Mouse (Mus musculus): ENCODE data around the gene Gm26657.

Gene Gm26657

DNA sequence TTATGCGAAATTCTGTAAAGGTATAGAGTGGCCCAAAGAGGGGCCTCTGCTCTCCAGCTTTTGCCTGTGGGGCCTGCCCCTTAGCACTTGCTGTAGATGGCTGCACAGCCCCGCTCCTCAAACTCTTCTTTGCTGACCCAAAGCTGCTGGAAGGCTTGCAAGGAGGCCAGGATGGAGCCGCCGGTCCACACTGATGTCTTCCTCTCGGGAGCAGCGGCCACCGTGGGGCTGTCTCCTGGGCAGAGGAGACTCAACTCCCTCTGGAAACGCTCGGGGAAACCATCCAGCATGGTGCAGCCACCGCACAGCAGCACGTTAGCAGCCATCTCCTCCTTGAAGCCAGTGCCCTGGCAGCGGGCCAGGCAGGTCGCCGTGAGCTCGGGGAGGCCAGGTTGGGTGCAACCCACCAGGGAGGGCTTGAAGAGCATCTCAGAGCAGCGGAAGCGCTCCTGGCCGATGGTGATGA, at the start of gene Gm26657:
Gene Gm26657 (plus strand): TSS at position 51 of the 466 bp plus-strand sequence.
- DNase-seq (ENCODE audit: low spot score): peak; percentile 48

GRCm38 (mm10) chr4:56696401-56696800, 43.5 kb upstream of the Gm26657 start:
- DNase-seq (ENCODE audit: low spot score): no peak

GRCm38 (mm10) chr4:56698671-56699070, 41.2 kb upstream of the Gm26657 start:
- peak; percentile 6 for DNase-seq (ENCODE audit: low spot score)

DNA sequence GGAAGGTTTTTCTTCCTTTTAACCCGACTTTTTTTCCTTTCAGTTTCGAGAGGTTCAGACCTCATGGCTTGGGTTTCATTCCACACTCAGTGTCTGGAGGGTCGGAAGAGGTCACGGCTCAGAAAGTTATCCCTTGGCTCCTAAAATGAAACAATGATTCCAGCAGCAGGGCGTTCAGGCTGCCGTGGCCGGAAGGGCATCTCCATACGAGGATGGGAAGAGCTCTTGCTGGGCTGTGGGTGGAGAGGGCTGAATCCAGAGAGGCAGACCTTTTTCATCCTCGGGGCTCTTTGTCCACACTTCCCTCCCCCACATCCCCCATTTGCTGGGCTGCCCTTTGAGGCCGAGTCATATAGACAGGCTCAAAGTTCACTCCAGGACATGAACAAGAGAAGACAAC, 37.6 kb upstream of the Gm26657 start:
- DNase-seq (ENCODE audit: low spot score): peak; percentile 53

DNA sequence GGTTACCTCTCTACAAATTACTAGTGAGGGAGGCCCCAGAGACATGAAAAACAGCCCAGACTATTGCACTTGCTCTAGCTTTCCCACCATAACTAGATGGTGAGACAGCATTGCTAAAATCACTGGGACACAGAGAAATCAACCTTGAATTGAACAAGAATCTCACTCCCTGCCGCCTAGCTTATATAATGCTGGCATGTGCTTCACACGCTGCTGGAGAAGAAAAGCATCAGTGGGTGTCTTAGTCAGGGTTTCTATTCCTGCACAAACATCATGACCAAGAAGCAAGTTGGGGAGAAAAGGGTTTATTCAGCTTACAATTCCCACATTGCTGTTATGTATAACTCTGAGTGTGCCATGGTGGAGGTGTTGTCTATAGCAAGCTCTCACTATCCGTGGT, 26.7 kb upstream of the Gm26657 start:
- DNase-seq (ENCODE audit: low spot score): no peak

DNA sequence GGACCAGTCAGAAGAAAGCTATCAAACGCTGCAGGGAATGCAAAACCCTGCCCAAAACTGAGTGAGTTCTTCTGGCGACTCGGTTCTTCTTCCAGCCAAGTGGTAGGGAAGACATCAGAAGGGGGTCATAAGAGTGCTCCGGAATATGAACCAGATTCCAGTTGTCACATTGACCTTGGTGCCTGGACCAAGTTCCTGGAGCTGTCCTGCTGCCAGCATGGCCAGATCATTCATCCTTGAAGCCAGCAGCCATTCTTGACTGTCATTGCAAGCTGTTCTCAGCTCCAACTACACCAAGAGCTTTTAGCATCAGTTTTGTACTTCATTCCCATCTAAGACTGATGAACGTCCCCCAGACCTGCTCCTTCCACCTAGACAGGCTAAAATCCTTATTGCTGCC, 23.1 kb upstream of the Gm26657 start:
- DNase-seq (ENCODE audit: low spot score): no peak

DNA sequence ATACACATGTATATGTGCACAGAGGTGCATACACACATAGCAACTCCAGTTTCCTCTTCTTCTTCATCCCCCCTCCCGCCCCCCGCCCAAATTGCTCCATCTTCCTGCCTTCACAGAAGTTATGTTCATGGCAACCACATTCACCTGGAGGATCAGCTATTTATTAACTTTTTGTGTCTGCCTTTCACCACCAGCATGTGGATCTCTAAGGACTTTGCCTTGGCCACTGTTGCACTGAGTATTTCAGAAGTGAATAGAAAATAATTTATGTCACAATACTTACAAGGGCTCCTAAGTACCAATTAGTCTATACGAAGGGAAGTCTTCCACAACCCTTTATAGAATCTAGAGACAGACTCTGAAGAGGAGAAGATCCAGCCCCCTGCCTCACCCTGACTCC, 21.9 kb upstream of the Gm26657 start:
- DNase-seq (ENCODE audit: low spot score): no peak

- no peak for DNase-seq (ENCODE audit: low spot score)
These were observed 21.1 kb upstream of the Gm26657 start for GRCm38 (mm10) chr4:56718573-56719442.

GRCm38 (mm10) chr4:56719456-56719855, 20.4 kb upstream of the Gm26657 start:
- DNase-seq (ENCODE audit: low spot score): no peak

- DNase-seq (ENCODE audit: low spot score): peak; percentile 32
These were observed 19.5 kb upstream of the Gm26657 start for GRCm38 (mm10) chr4:56720403-56720802.

DNA sequence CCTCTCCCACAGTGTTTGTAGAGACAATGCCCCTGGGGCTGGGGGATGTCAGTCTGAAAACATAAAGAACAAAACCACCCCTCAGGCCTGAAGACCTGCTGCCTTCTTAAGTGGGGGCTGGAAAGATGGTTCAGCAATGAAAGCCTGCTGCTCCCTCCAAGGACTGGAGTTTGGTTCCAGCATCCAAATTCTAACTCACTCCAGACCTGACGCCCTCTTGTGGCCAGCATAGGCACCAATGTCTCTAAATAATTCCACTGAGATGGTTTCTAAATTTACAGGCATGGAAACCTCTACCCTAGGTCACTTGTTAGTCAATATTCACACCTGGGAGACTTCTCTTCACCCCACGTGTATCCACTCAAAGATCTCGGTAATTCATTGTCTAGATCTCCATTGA, 18.4 kb upstream of the Gm26657 start:
- peak; percentile 64 for DNase-seq (ENCODE audit: low spot score)

GRCm38 (mm10) chr4:56722346-56722745, 17.5 kb upstream of the Gm26657 start:
- peak; percentile 27 for DNase-seq (ENCODE audit: low spot score)

GRCm38 (mm10) chr4:56723237-56723636, 16.6 kb upstream of the Gm26657 start:
- peak; percentile 19 for DNase-seq (ENCODE audit: low spot score)

- peak; percentile 54 for DNase-seq (ENCODE audit: low spot score)
These were observed 14.0 kb upstream of the Gm26657 start for GRCm38 (mm10) chr4:56725839-56726238.

DNA sequence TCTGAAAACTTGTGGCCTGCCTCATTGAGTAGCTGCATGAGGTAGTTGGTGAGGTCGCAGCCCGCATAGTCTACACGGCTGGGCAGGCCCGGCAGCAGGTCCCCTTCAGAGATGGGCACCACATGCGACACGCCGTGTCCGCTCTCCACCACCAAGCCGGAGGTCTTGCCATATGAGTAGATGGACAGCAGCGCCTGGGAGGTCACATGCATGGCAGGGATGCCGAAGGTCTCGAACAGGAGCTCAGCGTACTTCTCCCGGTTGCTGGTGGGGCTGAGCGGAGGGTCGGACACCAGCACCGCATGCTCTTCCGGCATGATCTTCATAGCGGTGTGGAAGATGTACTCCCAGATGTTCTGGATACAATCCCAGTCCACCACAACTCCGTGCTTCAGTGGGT, 741 bp downstream of the Gm26657 start:
- DNase-seq (ENCODE audit: low spot score): peak; percentile 38

- peak; percentile 35 for DNase-seq (ENCODE audit: low spot score)
These were observed 1.2 kb downstream of the Gm26657 start, which contains the start of gene Actl7b for GRCm38 (mm10) chr4:56741041-56741493. Gene Actl7b (minus strand): TSS chr4:56741443.

DNA sequence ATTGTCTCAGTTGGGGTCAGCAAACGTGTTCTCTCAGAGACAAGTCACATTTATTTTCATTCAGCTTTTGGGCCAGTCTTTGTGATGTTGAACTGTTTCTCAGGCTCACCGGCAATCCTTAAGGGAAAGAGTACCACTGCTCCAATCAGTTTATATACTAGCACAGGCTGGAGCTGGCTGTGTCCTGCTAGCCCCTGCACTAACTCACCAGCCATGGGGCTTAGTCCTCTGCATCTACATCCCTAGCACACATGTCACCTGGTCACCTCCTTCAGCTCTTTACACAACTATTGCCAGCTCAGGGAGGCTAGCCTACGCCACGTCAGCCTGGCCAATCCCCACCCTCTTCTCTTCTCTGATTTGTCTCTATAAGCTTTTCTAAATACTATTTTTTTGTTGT, 2.8 kb downstream of the Gm26657 start:
- DNase-seq (ENCODE audit: low spot score): peak; percentile 26

DNA sequence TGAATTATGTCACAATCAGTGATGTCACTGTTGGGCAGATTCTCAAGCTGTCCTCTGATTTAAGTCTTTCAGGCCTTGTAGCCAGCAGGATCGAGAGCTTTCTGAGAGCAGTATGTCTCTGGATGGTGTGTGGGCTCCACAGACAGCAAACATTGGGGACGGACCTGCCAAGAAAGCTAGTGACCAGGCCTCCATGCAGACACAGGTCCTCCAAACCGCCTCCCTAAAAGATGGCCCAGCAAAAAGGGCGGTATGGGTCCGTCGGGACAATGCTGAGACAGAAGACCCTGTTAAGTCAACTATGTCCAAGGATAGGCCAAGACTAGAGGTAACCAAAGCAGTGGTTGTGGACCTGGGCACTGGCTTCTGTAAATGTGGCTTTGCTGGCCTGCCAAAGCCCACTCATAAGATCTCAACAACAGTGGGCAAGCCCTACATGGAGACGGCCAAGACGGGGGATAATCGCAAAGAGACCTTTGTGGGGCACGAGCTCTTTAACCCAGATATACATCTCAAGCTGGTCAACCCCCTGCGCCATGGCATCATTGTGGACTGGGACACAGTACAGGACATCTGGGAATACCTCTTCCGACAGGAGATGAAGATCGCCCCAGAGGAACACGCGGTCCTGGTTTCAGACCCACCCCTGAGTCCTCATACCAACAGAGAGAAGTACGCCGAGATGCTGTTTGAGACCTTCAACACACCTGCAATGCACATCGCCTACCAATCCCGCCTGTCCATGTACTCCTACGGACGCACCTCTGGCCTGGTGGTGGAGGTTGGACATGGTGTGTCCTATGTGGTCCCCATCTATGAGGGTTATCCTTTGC, 3.7 kb downstream of the Gm26657 start, which contains the start of gene Actl7a:
Gene Actl7a (plus strand): TSS at position 51 of the 833 bp plus-strand sequence.
- DNase-seq (ENCODE audit: low spot score): peak; percentile 35

DNA sequence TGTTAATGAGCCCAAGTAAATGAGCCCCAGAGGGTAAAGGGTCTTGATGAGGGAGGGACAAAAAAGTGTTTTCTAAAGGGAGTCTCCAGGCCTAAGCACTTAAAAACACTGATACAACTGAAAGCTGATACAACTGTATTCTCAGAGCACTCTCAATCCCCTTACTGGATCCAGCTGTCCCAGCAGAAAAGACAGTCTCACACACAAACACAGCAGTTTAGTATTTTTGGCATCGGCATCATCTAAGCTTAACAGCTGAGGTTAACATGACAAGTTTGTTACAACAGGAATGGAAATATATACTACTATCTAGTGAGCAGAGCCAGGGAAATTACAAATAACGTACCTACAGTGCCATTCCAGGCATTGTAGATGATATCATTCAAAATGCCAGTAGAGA, 6.5 kb downstream of the Gm26657 start:
- peak; percentile 3 for DNase-seq (ENCODE audit: low spot score)

DNA sequence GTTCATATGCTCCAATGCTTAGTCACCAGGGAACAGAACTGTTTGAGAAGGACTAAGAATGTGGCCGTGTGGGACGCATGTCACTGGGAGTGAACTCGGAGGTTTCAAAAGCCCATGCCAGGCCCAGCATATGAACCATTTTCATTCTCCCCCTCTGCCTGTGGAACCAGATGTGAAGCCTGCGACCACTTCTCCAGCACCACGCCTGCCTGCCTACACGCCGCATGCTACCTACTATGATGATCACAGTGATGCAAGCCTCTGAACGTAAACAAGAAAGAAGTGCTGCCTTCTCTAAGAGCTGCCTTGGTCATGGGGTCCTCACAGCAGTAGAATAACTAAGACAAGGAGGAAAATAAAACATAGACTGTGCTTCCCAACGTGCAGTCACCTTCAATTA, 7.6 kb downstream of the Gm26657 start:
- DNase-seq (ENCODE audit: low spot score): peak; percentile 22

GRCm38 (mm10) chr4:56756021-56756420, 16.2 kb downstream of the Gm26657 start:
- DNase-seq (ENCODE audit: low spot score): no peak

DNA sequence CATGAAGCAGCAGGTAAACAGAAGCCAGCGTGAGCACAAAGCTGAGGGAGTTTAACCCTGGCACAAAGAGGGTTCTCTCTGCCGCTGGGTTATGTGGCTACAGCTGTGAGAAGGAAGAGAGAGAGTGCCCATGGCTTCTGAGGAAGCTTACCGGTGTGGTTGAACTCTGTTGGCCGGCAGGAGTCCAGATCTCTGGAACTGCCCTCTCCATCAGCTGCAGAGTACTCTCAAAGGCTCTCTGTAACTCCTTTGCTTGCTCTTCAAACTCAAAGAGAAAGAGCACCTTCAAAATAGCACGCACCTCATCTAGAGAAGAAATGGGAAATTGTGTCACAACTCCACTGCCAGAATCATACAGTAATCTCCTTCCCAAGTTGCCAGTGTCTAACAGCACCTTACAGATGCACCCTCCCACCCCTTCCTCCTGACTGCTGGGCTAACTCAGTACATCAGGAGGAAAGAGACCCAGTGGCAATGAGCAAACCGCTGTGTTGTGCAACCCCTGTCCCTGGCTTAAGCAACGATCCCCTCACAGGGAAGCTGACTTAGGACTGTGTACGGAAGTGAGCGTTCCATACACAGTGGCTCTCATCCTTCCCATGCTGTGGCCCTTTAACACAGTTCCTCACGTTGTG, 17.2 kb downstream of the Gm26657 start:
- no peak for DNase-seq (ENCODE audit: low spot score)

Data from testis, postnatal 10 days (tissue).